Mouse (Mus musculus): ENCODE data around the gene Igfbp4. TPM values are rescaled to one million over a fixed set of nuclear protein-coding genes. Genes with fewer than 3 reads are reported as not detected.

The Igfbp4 gene
- polyA plus RNA-seq, 1 experiment from 2014 or later: 151 TPM

- Histone ChIP-seq H3K27me3 (replicated peaks) (no peaks in the 10 kb centered on the region), H3K4me1 (peaks cover 3% of the 10 kb centered on the region; the same call in 1 of the 2 replicates), H3K27ac (replicated peaks) (no peak overlapping the region), H3K9me3 (replicated peaks) (no peaks in the 10 kb centered on the region), H3K36me3 (no peaks in the 10 kb centered on the region), H3K4me3 (replicated peaks) (no peak overlapping the region), H3K9ac (replicated peaks) (no peak overlapping the region), H3K4me2 (no peak overlapping the region)
- WGBS: 22% methylated on average over 2 of the region's 2 CpGs
- no peak for ATAC-seq (ENCODE audit: low FRiP score)
These were observed 24.9 kb downstream of the Igfbp4 start for GRCm38 (mm10) chr11:99065979-99066378.

GRCm38 (mm10) chr11:99067591-99067990, 26.5 kb downstream of the Igfbp4 start:
- no peaks in the 10 kb centered on the region for H3K36me3 ChIP-seq
- 91% methylated on average over 8 of the region's 8 CpGs for WGBS

GRCm38 (mm10) chr11:99068455-99068854, 27.4 kb downstream of the Igfbp4 start:
- Histone ChIP-seq H3K4me3 (replicated peaks) (no peak overlapping the region), H3K9me3 (replicated peaks) (no peaks in the 10 kb centered on the region), H3K27me3 (replicated peaks) (no peaks in the 10 kb centered on the region), H3K27ac (replicated peaks) (no peak overlapping the region), H3K9ac (replicated peaks) (no peak overlapping the region), H3K36me3 (no peaks in the 10 kb centered on the region), H3K4me1 (peaks cover 9% of the 10 kb centered on the region), H3K4me2 (no peak overlapping the region)
- no peak for ATAC-seq (ENCODE audit: low FRiP score)
- WGBS: 79% methylated on average over 5 of the region's 5 CpGs

More at GRCm38 (mm10) chr11:99067591-99067990, 26.5 kb downstream of the Igfbp4 start:
- peaks cover 9% of the 10 kb centered on the region for H3K4me1 ChIP-seq
- ATAC-seq (ENCODE audit: low FRiP score): no peak
- H3K4me2 ChIP-seq: no peak overlapping the region
- H3K4me3 ChIP-seq (replicated peaks): no peak overlapping the region
- no peak overlapping the region for H3K27ac ChIP-seq (replicated peaks)
- H3K9me3 ChIP-seq (replicated peaks): no peaks in the 10 kb centered on the region
- H3K9ac ChIP-seq (replicated peaks): no peak overlapping the region
- no peaks in the 10 kb centered on the region for H3K27me3 ChIP-seq (replicated peaks)

- Histone ChIP-seq H3K36me3 (no peaks in the 10 kb centered on the region), H3K9me3 (replicated peaks) (no peaks in the 10 kb centered on the region), H3K4me3 (replicated peaks) (no peak overlapping the region), H3K4me1 (peaks cover 11% of the 10 kb centered on the region), H3K27ac (replicated peaks) (no peak overlapping the region), H3K4me2 (no peak overlapping the region), H3K9ac (replicated peaks) (no peak overlapping the region), H3K27me3 (replicated peaks) (no peaks in the 10 kb centered on the region)
- ATAC-seq (ENCODE audit: low FRiP score): no peak
- WGBS: 7% methylated on average over 6 of the region's 6 CpGs
These were observed 30.8 kb downstream of the Igfbp4 start for GRCm38 (mm10) chr11:99071866-99072265.

- 76% methylated on average over 5 of the region's 5 CpGs for WGBS
- Histone ChIP-seq H3K4me2 (no peak overlapping the region), H3K27me3 (replicated peaks) (no peaks in the 10 kb centered on the region), H3K27ac (replicated peaks) (no peak overlapping the region), H3K36me3 (no peaks in the 10 kb centered on the region), H3K4me1 (peaks cover 11% of the 10 kb centered on the region), H3K9ac (replicated peaks) (no peak overlapping the region), H3K9me3 (replicated peaks) (no peaks in the 10 kb centered on the region), H3K4me3 (replicated peaks) (no peak overlapping the region)
- no peak for ATAC-seq (ENCODE audit: low FRiP score)
These were observed 32.7 kb downstream of the Igfbp4 start for GRCm38 (mm10) chr11:99073781-99074180.

GRCm38 (mm10) chr11:99076744-99077319, 35.8 kb downstream of the Igfbp4 start:
- no peak for ATAC-seq (ENCODE audit: low FRiP score)

GRCm38 (mm10) chr11:99077869-99078268, 36.8 kb downstream of the Igfbp4 start:
- Histone ChIP-seq H3K4me2 (no peak overlapping the region), H3K27ac (replicated peaks) (no peak overlapping the region), H3K36me3 (no peaks in the 10 kb centered on the region), H3K4me3 (replicated peaks) (no peak overlapping the region), H3K9me3 (replicated peaks) (no peaks in the 10 kb centered on the region), H3K4me1 (peaks cover 5% of the 10 kb centered on the region; the same call in 1 of the 2 replicates), H3K27me3 (replicated peaks) (no peaks in the 10 kb centered on the region), H3K9ac (replicated peaks) (no peak overlapping the region)
- no peak for ATAC-seq (ENCODE audit: low FRiP score)
- 87% methylated on average over 8 of the region's 8 CpGs for WGBS

More at GRCm38 (mm10) chr11:99076744-99077319, 35.8 kb downstream of the Igfbp4 start:
- Histone ChIP-seq H3K4me2 (no peak overlapping the region), H3K27me3 (replicated peaks) (no peaks in the 10 kb centered on the region), H3K27ac (replicated peaks) (no peak overlapping the region), H3K36me3 (no peaks in the 10 kb centered on the region), H3K9ac (replicated peaks) (no peak overlapping the region), H3K9me3 (replicated peaks) (no peaks in the 10 kb centered on the region), H3K4me3 (replicated peaks) (no peak overlapping the region), H3K4me1 (peaks cover 7% of the 10 kb centered on the region)
- 74% methylated on average over 5 of the region's 5 CpGs for WGBS

GRCm38 (mm10) chr11:99080902-99081543, 40.0 kb downstream of the Igfbp4 start:
- Histone ChIP-seq H3K27ac (replicated peaks) (no peak overlapping the region), H3K4me1 (no peaks in the 10 kb centered on the region), H3K4me2 (no peak overlapping the region), H3K27me3 (replicated peaks) (no peaks in the 10 kb centered on the region), H3K4me3 (replicated peaks) (no peak overlapping the region), H3K9ac (replicated peaks) (no peak overlapping the region), H3K36me3 (no peaks in the 10 kb centered on the region), H3K9me3 (replicated peaks) (no peaks in the 10 kb centered on the region)
- ATAC-seq (ENCODE audit: low FRiP score): no peak
- WGBS: 92% methylated on average over 9 of the region's 9 CpGs

- no peak overlapping the region for H3K9ac ChIP-seq (replicated peaks)
- H3K36me3 ChIP-seq: no peaks in the 10 kb centered on the region
- WGBS: 82% methylated on average over 3 of the region's 3 CpGs
- no peak for ATAC-seq (ENCODE audit: low FRiP score)
- no peaks in the 10 kb centered on the region for H3K4me1 ChIP-seq
- no peaks in the 10 kb centered on the region for H3K9me3 ChIP-seq (replicated peaks)
- H3K27ac ChIP-seq (replicated peaks): no peak overlapping the region
- no peaks in the 10 kb centered on the region for H3K27me3 ChIP-seq (replicated peaks)
- H3K4me2 ChIP-seq: no peak overlapping the region
- no peak overlapping the region for H3K4me3 ChIP-seq (replicated peaks)
These were observed 40.5 kb downstream of the Igfbp4 start for GRCm38 (mm10) chr11:99081566-99081965.

GRCm38 (mm10) chr11:99082098-99082497, 41.1 kb downstream of the Igfbp4 start:
- no peak overlapping the region for H3K4me3 ChIP-seq (replicated peaks)
- H3K4me2 ChIP-seq: no peak overlapping the region
- no peaks in the 10 kb centered on the region for H3K9me3 ChIP-seq (replicated peaks)
- no peaks in the 10 kb centered on the region for H3K4me1 ChIP-seq
- H3K36me3 ChIP-seq: no peaks in the 10 kb centered on the region
- 70% methylated on average over 8 of the region's 8 CpGs for WGBS
- no peak overlapping the region for H3K27ac ChIP-seq (replicated peaks)
- no peaks in the 10 kb centered on the region for H3K27me3 ChIP-seq (replicated peaks)
- no peak for ATAC-seq (ENCODE audit: low FRiP score)
- H3K9ac ChIP-seq (replicated peaks): no peak overlapping the region

- no peak overlapping the region for H3K4me2 ChIP-seq
- H3K9ac ChIP-seq (replicated peaks): no peak overlapping the region
- H3K9me3 ChIP-seq (replicated peaks): no peaks in the 10 kb centered on the region
- H3K27me3 ChIP-seq (replicated peaks): no peaks in the 10 kb centered on the region
- H3K4me3 ChIP-seq (replicated peaks): no peak overlapping the region
- no peak for ATAC-seq (ENCODE audit: low FRiP score)
- H3K27ac ChIP-seq (replicated peaks): no peak overlapping the region
- no peaks in the 10 kb centered on the region for H3K4me1 ChIP-seq
- H3K36me3 ChIP-seq: no peaks in the 10 kb centered on the region
- 94% methylated on average over 8 of the region's 8 CpGs for WGBS
These were observed 42.5 kb downstream of the Igfbp4 start for GRCm38 (mm10) chr11:99083516-99083915.

- no peak overlapping the region for H3K27ac ChIP-seq (replicated peaks)
- H3K9me3 ChIP-seq (replicated peaks): no peaks in the 10 kb centered on the region
- no peak overlapping the region for H3K9ac ChIP-seq (replicated peaks)
- no peak for ATAC-seq (ENCODE audit: low FRiP score)
- no peak overlapping the region for H3K4me2 ChIP-seq
- no peaks in the 10 kb centered on the region for H3K27me3 ChIP-seq (replicated peaks)
- H3K36me3 ChIP-seq: no peaks in the 10 kb centered on the region
- no peak overlapping the region for H3K4me3 ChIP-seq (replicated peaks)
- no peaks in the 10 kb centered on the region for H3K4me1 ChIP-seq
- WGBS: 90% methylated on average over 9 of the region's 9 CpGs
These were observed 43.3 kb downstream of the Igfbp4 start for GRCm38 (mm10) chr11:99084366-99084765.

Data from neural tube, embryonic 15.5 days (tissue).